Mouse (Mus musculus): ENCODE data around the gene Stat3.

The Stat3 gene

GRCm38 (mm10) chr11:100964901-100965542 is 25.7 kb upstream of the Stat3 start:
- in situ Hi-C loops (cut with MboI; ENCODE audit: unreplicated experiment in 2 of 2): loop anchor here in 1 of 2 experiments (10.0 kb wide), 1 partner anchor 600 kb away; no protein-coding TSS in a partner anchor

- in situ Hi-C loops (cut with MboI; ENCODE audit: unreplicated experiment in 2 of 2): loop anchor here in 1 of 2 experiments (10.0 kb wide), 1 partner anchor 599 kb away; no protein-coding TSS in a partner anchor
These were observed 24.8 kb upstream of the Stat3 start for GRCm38 (mm10) chr11:100964180-100964579.

- in situ Hi-C loops (cut with MboI; ENCODE audit: unreplicated experiment in 2 of 2): loop anchor here in 1 of 2 experiments (10.0 kb wide), 1 partner anchor 599 kb away; no protein-coding TSS in a partner anchor
These were observed 24.3 kb upstream of the Stat3 start for GRCm38 (mm10) chr11:100963647-100964046.

GRCm38 (mm10) chr11:100962371-100962911 is 23.1 kb upstream of the Stat3 start:
- in situ Hi-C loops (cut with MboI; ENCODE audit: unreplicated experiment in 2 of 2): loop anchor here in 1 of 2 experiments (10.0 kb wide), 1 partner anchor 598 kb away; no protein-coding TSS in a partner anchor

GRCm38 (mm10) chr11:100960540-100960939 is 21.2 kb upstream of the Stat3 start:
- in situ Hi-C loops (cut with MboI; ENCODE audit: unreplicated experiment in 2 of 2): loop anchor here in 1 of 2 experiments (10.0 kb wide), 1 partner anchor 596 kb away; no protein-coding TSS in a partner anchor

GRCm38 (mm10) chr11:100959826-100960225 is 20.5 kb upstream of the Stat3 start:
- in situ Hi-C loops (cut with MboI; ENCODE audit: unreplicated experiment in 2 of 2): loop anchor here (5.0 to 10.0 kb wide), 9 partner anchors 68 to 598 kb away; no protein-coding TSS in a partner anchor

GRCm38 (mm10) chr11:100959464-100959810 is 20.1 kb upstream of the Stat3 start:
- in situ Hi-C loops (cut with MboI; ENCODE audit: unreplicated experiment in 2 of 2): loop anchor here (5.0 to 10.0 kb wide), 8 partner anchors 67 to 597 kb away; no protein-coding TSS in a partner anchor

GRCm38 (mm10) chr11:100958613-100959463 is 19.5 kb upstream of the Stat3 start:
- in situ Hi-C loops (cut with MboI; ENCODE audit: unreplicated experiment in 2 of 2): loop anchor here (5.0 to 10.0 kb wide), 8 partner anchors 67 to 597 kb away; no protein-coding TSS in a partner anchor

GRCm38 (mm10) chr11:100957915-100958469 is 18.7 kb upstream of the Stat3 start:
- in situ Hi-C loops (cut with MboI; ENCODE audit: unreplicated experiment in 2 of 2): loop anchor here (5.0 to 10.0 kb wide), 8 partner anchors 66 to 596 kb away; no protein-coding TSS in a partner anchor

- in situ Hi-C loops (cut with MboI; ENCODE audit: unreplicated experiment in 2 of 2): loop anchor here (5.0 to 10.0 kb wide), 8 partner anchors 65 to 595 kb away; no protein-coding TSS in a partner anchor
These were observed 17.9 kb upstream of the Stat3 start for GRCm38 (mm10) chr11:100957244-100957643.

- in situ Hi-C loops (cut with MboI; ENCODE audit: unreplicated experiment in 2 of 2): no loop called here
These were observed 10.2 kb upstream of the Stat3 start for GRCm38 (mm10) chr11:100949540-100949939.

- in situ Hi-C loops (cut with MboI; ENCODE audit: unreplicated experiment in 2 of 2): no loop called here
These were observed 9.0 kb upstream of the Stat3 start for GRCm38 (mm10) chr11:100948317-100948716.

- in situ Hi-C loops (cut with MboI; ENCODE audit: unreplicated experiment in 2 of 2): no loop called here
These were observed 8.2 kb upstream of the Stat3 start for GRCm38 (mm10) chr11:100947548-100947947.

- in situ Hi-C loops (cut with MboI; ENCODE audit: unreplicated experiment in 2 of 2): no loop called here
These were observed 7.5 kb upstream of the Stat3 start for GRCm38 (mm10) chr11:100946862-100947261.

- in situ Hi-C loops (cut with MboI; ENCODE audit: unreplicated experiment in 2 of 2): no loop called here
These were observed 3.0 kb upstream of the Stat3 start for GRCm38 (mm10) chr11:100942388-100942787.

- in situ Hi-C loops (cut with MboI; ENCODE audit: unreplicated experiment in 2 of 2): no loop called here
These were observed 429 bp downstream of the Stat3 start for GRCm38 (mm10) chr11:100938711-100939511.

GRCm38 (mm10) chr11:100938112-100938511 is 1.2 kb downstream of the Stat3 start:
- in situ Hi-C loops (cut with MboI; ENCODE audit: unreplicated experiment in 2 of 2): no loop called here

- in situ Hi-C loops (cut with MboI; ENCODE audit: unreplicated experiment in 2 of 2): no loop called here
These were observed 2.0 kb downstream of the Stat3 start for GRCm38 (mm10) chr11:100937295-100937694.
